Mouse (Mus musculus) adipose tissue, adult 10 weeks (tissue): ENCODE data around the gene Gm7137. TPM values are rescaled to one million over a fixed set of nuclear protein-coding genes. Genes with fewer than 3 reads are reported as not detected.

Experiments
- polyA plus RNA-seq: library from polyadenylated mRNA; stranded (reverse); fragments of 350-450 nt; fragmentation: Illumina TruSeq; extraction: RNeasy Lipid Tissue Mini Kit (QIAGEN cat#74804); gene quantifications from one replicate; pipeline ENCODE4 v1.2.3, GENCODE M21; 2014; ENCODE audit warnings: low read depth, low replicate concordance

Gm7137 gene
- polyA plus RNA-seq: not detected

GRCm38 (mm10) chr10:77787876-77788275 is at the start of gene Gm7137:
Gene Gm7137 (minus strand): TSS chr10:77788200.

DNA sequence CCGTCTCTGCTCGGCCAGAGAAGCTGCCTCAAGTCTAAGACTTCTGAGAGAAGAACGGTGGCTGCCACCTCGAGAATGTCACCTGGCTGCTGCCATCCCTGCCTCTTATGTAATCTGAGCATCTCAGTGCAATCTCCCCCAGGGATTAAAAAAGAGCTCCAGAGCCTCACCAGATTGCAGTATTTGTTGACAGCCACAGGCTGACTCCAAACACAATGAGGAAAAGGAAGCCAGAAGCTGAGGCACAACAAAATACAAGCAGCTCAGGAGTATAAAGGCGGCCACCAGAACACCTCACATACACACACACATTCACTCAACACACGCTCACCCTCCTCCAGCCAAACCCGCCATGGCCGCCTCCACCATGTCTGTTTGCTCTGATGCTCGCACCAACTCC is 47.6 kb upstream of the Gm7137 start, which contains the start of gene Krtap10-10:
Gene Krtap10-10, plus strand, starts transcription at position 301 of the 400 bp plus-strand sequence.

DNA sequence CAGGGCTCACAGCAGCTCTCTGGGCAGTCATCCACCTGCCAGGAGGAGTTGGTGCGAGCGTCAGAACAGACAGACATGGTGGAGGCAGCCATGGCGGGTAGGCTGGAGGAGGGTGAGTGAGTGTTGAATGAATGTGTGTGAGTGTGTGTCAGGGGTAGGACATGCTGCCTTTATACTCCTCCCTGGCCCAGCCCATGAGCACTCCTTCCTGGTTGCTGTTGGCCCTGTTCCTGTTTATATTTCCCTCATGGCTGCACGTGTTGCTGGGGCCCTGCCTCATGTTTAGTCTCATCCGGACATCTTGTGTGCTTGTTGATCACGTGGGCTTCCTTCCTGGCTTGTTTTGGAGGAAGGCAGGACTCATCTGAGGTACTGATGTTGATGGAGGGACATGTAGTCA is 39.0 kb upstream of the Gm7137 start, which contains the start of gene Krtap10-4:
Gene Krtap10-4, minus strand, starts transcription at position 145 of the 400 bp plus-strand sequence.

DNA sequence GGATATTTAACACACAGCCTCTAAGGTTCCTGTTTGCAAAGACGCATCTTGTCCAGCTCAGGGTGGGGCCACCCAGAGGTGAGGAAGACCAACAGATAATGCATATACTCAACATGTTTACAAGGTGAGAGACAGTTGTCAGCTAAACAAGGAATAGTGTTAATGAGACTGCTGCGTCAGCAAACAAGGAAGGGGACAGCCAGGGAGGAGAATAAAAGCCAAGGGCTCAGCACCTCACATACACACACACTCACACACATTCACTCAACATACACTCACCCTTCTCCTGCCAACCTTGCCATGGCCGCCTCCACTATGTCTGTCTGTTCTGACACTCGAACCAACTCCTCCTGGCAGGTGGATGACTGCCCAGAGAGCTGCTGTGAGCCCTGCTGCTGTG is 26.4 kb upstream of the Gm7137 start, which contains the start of gene Gm2696:
Gene Gm2696, plus strand, starts transcription at position 301 of the 400 bp plus-strand sequence.

DNA sequence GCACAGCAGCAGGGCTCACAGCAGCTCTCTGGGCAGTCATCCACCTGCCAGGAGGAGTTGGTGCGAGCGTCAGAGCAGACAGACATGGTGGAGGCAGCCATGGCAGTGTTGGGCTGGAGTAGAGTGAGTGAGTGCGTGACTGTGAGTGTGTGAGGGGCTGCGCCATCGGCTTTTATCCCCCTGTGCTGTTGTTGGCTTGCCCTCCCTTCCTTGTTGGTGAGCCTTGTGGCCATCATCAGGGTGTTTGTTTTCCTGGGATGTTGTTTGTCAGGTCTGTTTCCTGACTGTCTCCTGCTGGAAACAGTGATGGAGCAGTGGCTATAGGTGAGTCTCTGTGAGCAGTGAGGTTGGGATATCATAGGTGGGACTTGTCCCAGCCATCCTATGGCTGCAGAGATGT is 23.7 kb upstream of the Gm7137 start, which contains the start of gene Gm9507:
Gene Gm9507, minus strand, starts transcription at position 101 of the 400 bp plus-strand sequence.

DNA sequence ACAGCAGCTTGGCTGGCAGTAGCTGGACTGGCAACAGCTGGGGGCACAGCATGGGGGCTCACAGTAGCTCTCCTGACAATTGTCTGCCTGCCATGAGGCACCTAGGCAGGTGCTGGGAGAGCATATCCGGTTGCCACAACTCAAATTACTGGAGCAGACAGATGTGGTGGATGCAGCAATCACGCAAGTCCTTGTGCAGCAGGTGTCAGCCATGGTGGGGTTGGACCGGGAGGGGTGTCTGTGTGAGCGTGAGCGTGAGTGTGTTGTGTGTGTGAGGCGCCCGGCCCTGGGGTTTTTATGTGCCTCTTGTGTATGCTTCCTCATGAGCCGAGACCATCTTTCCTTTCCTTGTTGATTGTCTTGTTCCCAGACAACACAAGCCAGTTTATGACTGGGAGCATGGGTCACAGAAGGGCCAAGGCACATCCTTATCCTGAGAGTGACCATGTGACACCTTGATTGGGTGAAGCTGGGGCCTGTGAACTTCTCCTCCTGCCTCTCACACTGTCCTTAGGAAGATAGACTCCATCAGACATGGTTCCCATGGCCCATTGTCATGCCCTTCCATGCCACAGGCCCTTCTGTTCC is 11.0 kb upstream of the Gm7137 start, which contains the start of gene Gm19668:
Gene Gm19668, minus strand, starts transcription at position 213 of the 588 bp plus-strand sequence.

DNA sequence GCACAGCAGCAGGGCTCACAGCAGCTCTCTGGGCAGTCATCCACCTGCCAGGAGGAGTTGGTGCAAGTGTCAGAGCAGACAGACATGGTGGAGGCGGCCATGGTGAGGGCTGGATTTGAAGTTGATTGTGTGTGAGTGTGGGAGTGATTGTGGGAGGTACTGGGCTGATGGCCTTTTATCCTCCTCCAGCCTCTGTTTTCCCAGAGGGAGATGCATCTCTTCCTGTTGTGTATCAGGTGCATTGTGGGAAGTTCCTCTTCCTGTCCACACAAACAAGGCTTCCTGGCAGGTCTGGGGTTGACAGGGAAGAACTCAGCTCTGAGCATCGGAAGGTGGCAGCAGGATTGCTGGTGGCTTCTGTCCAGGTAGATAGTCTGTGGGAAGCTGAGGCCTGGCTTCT is 7.0 kb upstream of the Gm7137 start, which contains the start of gene Gm9639:
Gene Gm9639, minus strand, starts transcription at position 101 of the 400 bp plus-strand sequence.

GRCm38 (mm10) chr10:77782442-77782841 is 5.6 kb downstream of the Gm7137 start, which contains the start of gene Gm3250:
Gene Gm3250 (minus strand): TSS chr10:77782542.

GRCm38 (mm10) chr10:77776844-77777243 is 11.2 kb downstream of the Gm7137 start, which contains the start of gene Gm7138:
Gene Gm7138 (minus strand): TSS chr10:77776944.

DNA sequence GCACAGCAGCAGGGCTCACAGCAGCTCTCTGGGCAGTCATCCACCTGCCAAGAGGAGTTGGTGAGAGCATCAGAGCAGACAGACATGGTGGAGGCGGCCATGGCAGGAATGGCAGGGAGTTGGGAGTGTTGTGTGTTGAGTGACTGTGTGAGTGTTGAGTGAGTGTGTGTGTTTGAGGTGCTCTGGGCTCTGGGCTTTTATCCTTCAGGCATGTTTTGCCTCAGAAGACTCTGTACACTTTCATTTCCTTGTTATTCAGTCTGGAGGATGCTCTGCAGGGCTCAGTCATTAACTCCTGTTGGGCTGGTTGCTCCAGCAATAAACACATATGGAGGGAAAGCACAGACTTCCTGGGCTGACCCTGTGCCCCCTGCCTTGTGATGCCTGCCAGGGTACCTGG is 16.8 kb downstream of the Gm7137 start, which contains the start of gene Gm3238:
Gene Gm3238, minus strand, starts transcription at position 101 of the 400 bp plus-strand sequence.

DNA sequence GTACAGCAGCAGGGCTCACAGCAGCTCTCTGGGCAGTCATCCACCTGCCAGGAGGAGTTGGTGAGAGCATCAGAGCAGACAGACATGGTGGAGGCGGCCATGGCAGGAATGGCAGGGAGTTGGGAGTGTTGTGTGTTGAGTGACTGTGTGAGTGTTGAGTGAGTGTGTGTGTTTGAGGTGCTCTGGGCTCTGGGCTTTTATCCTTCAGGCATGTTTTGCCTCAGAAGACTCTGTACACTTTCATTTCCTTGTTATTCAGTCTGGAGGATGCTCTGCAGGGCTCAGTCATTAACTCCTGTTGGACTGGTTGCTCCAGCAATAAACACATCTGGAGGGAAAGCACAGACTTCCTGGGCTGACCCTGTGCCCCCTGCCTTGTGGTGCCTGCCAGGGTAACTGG is 28.4 kb downstream of the Gm7137 start, which contains the start of gene Gm3233:
Gene Gm3233, minus strand, starts transcription at position 101 of the 400 bp plus-strand sequence.

DNA sequence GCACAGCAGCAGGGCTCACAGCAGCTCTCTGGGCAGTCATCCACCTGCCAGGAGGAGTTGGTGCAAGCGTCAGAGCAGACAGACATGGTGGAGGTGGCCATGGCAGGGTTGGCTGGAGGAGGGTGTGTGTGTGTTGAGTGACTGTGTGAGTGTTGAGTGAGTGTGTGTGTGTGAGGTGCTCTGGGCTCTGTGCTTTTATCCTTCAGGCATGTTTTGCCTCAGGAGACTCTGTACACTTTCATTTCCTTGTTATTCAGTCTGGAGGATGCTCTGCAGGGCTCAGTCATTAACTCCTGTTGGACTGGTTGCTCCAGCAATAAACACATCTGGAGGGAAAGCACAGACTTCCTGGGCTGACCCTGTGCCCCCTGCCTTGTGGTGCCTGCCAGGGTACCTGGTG is 36.7 kb downstream of the Gm7137 start, which contains the start of gene Gm9736:
Gene Gm9736, minus strand, starts transcription at position 101 of the 400 bp plus-strand sequence.

DNA sequence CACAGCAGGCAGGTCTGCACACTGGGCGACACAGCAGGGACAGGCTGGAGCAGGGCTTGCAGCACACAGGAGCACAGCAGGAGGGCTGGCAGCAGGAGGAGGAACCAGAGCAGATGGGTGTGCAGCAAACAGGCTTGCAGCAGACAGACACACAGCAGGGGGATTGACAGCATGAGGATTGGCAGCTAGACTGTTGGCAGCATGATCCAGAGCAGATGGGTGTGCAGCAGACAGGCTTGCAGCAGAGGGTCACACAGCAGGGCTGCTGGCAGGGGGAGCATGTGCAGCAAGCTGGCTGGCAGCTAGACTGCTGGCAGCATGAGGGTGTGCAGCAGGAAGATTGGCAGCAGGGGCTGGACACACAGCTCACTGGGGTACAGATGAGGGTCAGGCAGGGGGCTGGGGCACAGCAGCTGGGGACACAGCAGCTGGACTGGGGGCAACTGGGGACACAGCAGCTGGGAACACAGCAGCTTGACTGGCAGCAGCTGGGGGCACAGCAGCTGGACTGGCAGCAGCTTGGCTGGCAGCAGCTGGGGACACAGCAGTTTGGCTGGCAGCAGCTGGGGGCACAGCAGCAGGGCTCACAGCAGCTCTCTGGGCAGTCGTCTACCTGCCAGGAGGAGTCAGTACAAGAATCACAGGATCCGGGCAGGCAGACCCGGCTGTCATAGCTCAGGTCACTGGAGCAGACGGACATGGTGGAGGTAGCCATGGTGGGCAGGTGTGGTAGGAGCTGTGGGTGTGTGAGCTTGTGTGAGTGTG is 45.9 kb downstream of the Gm7137 start, which contains the start of gene Gm18596:
Gene Gm18596, minus strand, starts transcription at position 715 of the 765 bp plus-strand sequence.

Other genes starting within 250 kb of the Gm7137 start
- 176 TPM for gene Pttg1ip, start 206.5 kb downstream of the Gm7137 start, polyA plus RNA-seq
- 138 TPM for gene Sumo3, start 182.1 kb downstream of the Gm7137 start, polyA plus RNA-seq
- 3.7 TPM for gene Gm49325, start 182.0 kb downstream of the Gm7137 start, polyA plus RNA-seq
- 41.8 TPM for gene Ube2g2, start 165.9 kb downstream of the Gm7137 start, polyA plus RNA-seq
- 0.27 TPM for gene Tspear, start 101.6 kb downstream of the Gm7137 start, polyA plus RNA-seq
- not detected for gene Gm19402, start 97.4 kb downstream of the Gm7137 start, polyA plus RNA-seq
- gene Gm9508, start 91.0 kb downstream of the Gm7137 start, polyA plus RNA-seq: not detected
- not detected for gene Gm10272, start 81.6 kb downstream of the Gm7137 start, polyA plus RNA-seq
- gene Gm10024, start 76.7 kb downstream of the Gm7137 start, polyA plus RNA-seq: not detected
- not detected for gene Gm10142, start 72.4 kb downstream of the Gm7137 start, polyA plus RNA-seq
- gene Krtap12-1, start 67.6 kb downstream of the Gm7137 start, polyA plus RNA-seq: not detected
- gene Gm10100, start 61.7 kb downstream of the Gm7137 start, polyA plus RNA-seq: not detected
- not detected for gene Gm18596, start 45.6 kb downstream of the Gm7137 start, polyA plus RNA-seq
- gene Gm9736, start 36.8 kb downstream of the Gm7137 start, polyA plus RNA-seq: not detected
- not detected for gene Gm3233, start 28.5 kb downstream of the Gm7137 start, polyA plus RNA-seq
- not detected for gene Gm3238, start 16.9 kb downstream of the Gm7137 start, polyA plus RNA-seq
- not detected for gene Gm7138, start 11.3 kb downstream of the Gm7137 start, polyA plus RNA-seq
- not detected for gene Gm3250, start 5.7 kb downstream of the Gm7137 start, polyA plus RNA-seq
- not detected for gene Gm9639, start 6.9 kb upstream of the Gm7137 start, polyA plus RNA-seq
- gene Gm19668, start 10.9 kb upstream of the Gm7137 start, polyA plus RNA-seq: not detected
- not detected for gene Gm9507, start 23.6 kb upstream of the Gm7137 start, polyA plus RNA-seq
- not detected for gene Gm2696, start 26.5 kb upstream of the Gm7137 start, polyA plus RNA-seq
- gene Krtap10-4, start 38.9 kb upstream of the Gm7137 start, polyA plus RNA-seq: not detected
- not detected for gene Krtap10-10, start 47.7 kb upstream of the Gm7137 start, polyA plus RNA-seq
- not detected for gene Gm36176, start 58.6 kb upstream of the Gm7137 start, polyA plus RNA-seq
- not detected for gene Gm10318, start 64.7 kb upstream of the Gm7137 start, polyA plus RNA-seq
- gene Gm3285, start 73.8 kb upstream of the Gm7137 start, polyA plus RNA-seq: not detected
- gene Lrrc3, start 114.3 kb upstream of the Gm7137 start, polyA plus RNA-seq: 3.8 TPM
- 1.5 TPM for gene Trpm2, start 182.4 kb upstream of the Gm7137 start, polyA plus RNA-seq
- 20.0 TPM for gene 1810043G02Rik, start 190.3 kb upstream of the Gm7137 start, polyA plus RNA-seq
- 61.7 TPM for gene Pfkl, start 221.9 kb upstream of the Gm7137 start, polyA plus RNA-seq